In genomic region chrX:98617426-98617825, GRCm38 (mm10) we compare ENCODE assay signal across 23 mouse cellular contexts.
A peak's percentile ranks its signal among the peaks of the same experiment; 100 is the strongest.
DNase-seq lines count a peak whose midpoint lies in the region; ATAC-seq and TF ChIP-seq lines count a peak whose summit lies in the region.
"Had no signal": no experiment of that assay in that cellular context is flagged by ENCODE, and none has a peak within 500 bp of the region (broad histone marks: within the 10 kb centered on the region; RNA-seq: fewer than 3 reads in every experiment).

No protein-coding gene starts in this region.

- ATAC-seq in cerebellum, adult (ENCODE audit: insufficient number of reproducible peaks, low FRiP score, low TSS enrichment) = no peak
- no peak for ATAC-seq in limb, embryonic 11.5 days (ENCODE audit: insufficient number of reproducible peaks, low FRiP score, low TSS enrichment, low read depth)
- ATAC-seq: activated CD4-positive, CD25-positive, alpha-beta regulatory T cell, adult 4 months; forebrain, embryonic 13.5 days; forebrain, postnatal 0 days; inflammation-experienced regulatory T-cells, adult 6 months; intestine, postnatal 0 days; Patski had no signal

- 20% methylated on average over 4 of the region's 4 CpGs for WGBS in cerebellum, adult 2 months
- 69% methylated on average over 4 of the region's 4 CpGs for WGBS in limb, embryonic 11.5 days
- WGBS in limb, embryonic 10.5 days = 78% methylated on average over 4 of the region's 4 CpGs

- no peak overlapping the region for H3K4me2 ChIP-seq in limb, embryonic 11.5 days (ENCODE audit: low read depth, severe bottlenecking)
- H3K4me2 ChIP-seq: embryonic facial prominence, embryonic 13.5 days; forebrain, embryonic 13.5 days; heart, embryonic 12.5 days; hindbrain, embryonic 14.5 days had no signal

- H3K27me3 ChIP-seq in cerebellum, adult 2 months (ENCODE audit: control insufficient read depth, insufficient read depth, low read length) = no peaks in the 10 kb centered on the region
- no peaks in the 10 kb centered on the region for H3K27me3 ChIP-seq in limb, embryonic 11.5 days (ENCODE audit: control insufficient read depth, insufficient read depth, low read length)
- H3K27me3 ChIP-seq in limb, embryonic 10.5 days (ENCODE audit: low read depth, poor library complexity, severe bottlenecking) = no peaks in the 10 kb centered on the region
- H3K27me3 ChIP-seq: CH12.LX; embryonic facial prominence, embryonic 13.5 days; forebrain, embryonic 13.5 days; heart, embryonic 12.5 days had no signal

- no peak overlapping the region for H3K9ac ChIP-seq in limb, embryonic 11.5 days (ENCODE audit: low read length)
- H3K9ac ChIP-seq: embryonic facial prominence, embryonic 13.5 days; forebrain, embryonic 13.5 days; forebrain, postnatal 0 days; heart, embryonic 12.5 days; hindbrain, embryonic 14.5 days had no signal

- H3K4me3 ChIP-seq in cerebellum, adult 2 months (replicated peaks; ENCODE audit: insufficient read depth, low read depth, low read length) = no peak overlapping the region
- no peak overlapping the region for H3K4me3 ChIP-seq in limb, embryonic 11.5 days (ENCODE audit: low read depth, low read length)
- H3K4me3 ChIP-seq in limb, embryonic 10.5 days = no peak overlapping the region
- H3K4me3 ChIP-seq: embryonic facial prominence, embryonic 13.5 days; forebrain, embryonic 13.5 days; gastrocnemius, adult 2 months; heart, embryonic 12.5 days; hindbrain, embryonic 10.5 days had no signal

- no peaks in the 10 kb centered on the region for H3K36me3 ChIP-seq in limb, embryonic 11.5 days (ENCODE audit: control insufficient read depth, insufficient read depth, low read length)
- H3K36me3 ChIP-seq in limb, embryonic 10.5 days = no peaks in the 10 kb centered on the region
- H3K36me3 ChIP-seq: embryonic facial prominence, embryonic 13.5 days; heart, embryonic 12.5 days; hindbrain, embryonic 10.5 days had no signal

- H3K27ac ChIP-seq in cerebellum, adult 2 months (ENCODE audit: insufficient read depth, low read length) = no peak overlapping the region
- no peak overlapping the region for H3K27ac ChIP-seq in limb, embryonic 11.5 days (replicated peaks; ENCODE audit: low read depth, low read length)
- H3K27ac ChIP-seq in limb, embryonic 10.5 days = no peak overlapping the region
- H3K27ac ChIP-seq: embryonic facial prominence, embryonic 13.5 days; forebrain, embryonic 13.5 days; gastrocnemius, adult 2 months; hindbrain, embryonic 10.5 days; hindbrain, embryonic 14.5 days had no signal

- no peak for TF ChIP-seq CTCF in cerebellum, adult 2 months (IDR thresholded peaks at IDR 0.05; ENCODE audit: borderline replicate concordance, insufficient read depth, low read depth, low read length)
- no peak for TF ChIP-seq CTCF in brain, embryonic 14.5 days (IDR thresholded peaks at IDR 0.05; ENCODE audit: borderline replicate concordance, extremely low read depth, insufficient read depth, insufficient read length)

- no peak for TF ChIP-seq POLR2A in cerebellum, adult 2 months (IDR thresholded peaks at IDR 0.05; ENCODE audit: borderline replicate concordance, insufficient read depth, low read length)
- TF ChIP-seq POLR2A in brain, embryonic 14.5 days (IDR thresholded peaks at IDR 0.05; ENCODE audit: borderline replicate concordance, extremely low read depth, insufficient read depth, insufficient read length, poor library complexity, severe bottlenecking) = no peak

- no peaks in the 10 kb centered on the region for H3K4me1 ChIP-seq in cerebellum, adult 2 months (ENCODE audit: control insufficient read depth, insufficient read depth, low read length)
- H3K4me1 ChIP-seq in limb, embryonic 11.5 days (ENCODE audit: control insufficient read depth, insufficient read depth, low read length) = no peaks in the 10 kb centered on the region
- H3K4me1 ChIP-seq in limb, embryonic 10.5 days = no peaks in the 10 kb centered on the region
- H3K4me1 ChIP-seq: embryonic facial prominence, embryonic 13.5 days; forebrain, embryonic 13.5 days; heart, embryonic 12.5 days; hindbrain, embryonic 10.5 days had no signal

- no peaks in the 10 kb centered on the region for H3K9me3 ChIP-seq in limb, embryonic 11.5 days (ENCODE audit: control insufficient read depth, low read length)
- H3K9me3 ChIP-seq in limb, embryonic 10.5 days (replicated peaks) = no peaks in the 10 kb centered on the region
- H3K9me3 ChIP-seq: embryonic facial prominence, embryonic 13.5 days; forebrain, embryonic 13.5 days; heart, embryonic 12.5 days; hindbrain, embryonic 10.5 days had no signal

- peak; percentile 11 to 15 for DNase-seq in cerebellum, adult 2 months
- peak; percentile 19 for DNase-seq in limb, embryonic 11.5 days (ENCODE audit: low spot score)
- DNase-seq in limb, embryonic 10.5 days (ENCODE audit: low spot score) = no peak
- DNase-seq in brain, embryonic 14.5 days (ENCODE audit: low read depth) = peak; percentile 2
- peak; percentile 32 to 53 for DNase-seq in cerebellum, postnatal 14 days
- no peak for DNase-seq in spleen, postnatal 4 days (ENCODE audit: low spot score in 2 of 2)
- DNase-seq in adrenal gland, postnatal 36 days = no peak
- DNase-seq: adrenal gland, postnatal 25 days; forebrain, postnatal 0 days; gastrocnemius, adult 2 months; gastrocnemius, postnatal 25 days; kidney, adult 8-10 months had no signal

Comparison
In these comparisons a context has a peak if more than half of its experiments do, and no peak if none do; other contexts are left out.
1. DNase-seq: peak in cerebellum, adult 2 months (2 of 2), limb, embryonic 11.5 days (single experiment), brain, embryonic 14.5 days (single experiment) and cerebellum, postnatal 14 days (2 of 2); none in limb, embryonic 10.5 days (single experiment), spleen, postnatal 4 days (0 of 2) and adrenal gland, postnatal 36 days (0 of 2).